Mouse (Mus musculus): ENCODE measurements around the gene Itga5.

- no peak for TF ChIP-seq CTCF (IDR thresholded peaks at IDR 0.05; ENCODE audit: low read depth)
- no peak for TF ChIP-seq EP300 (optimal IDR thresholded peaks at IDR 0.05)
Measured at GRCm38 (mm10) chr15:103354690-103355089, 11.9 kb downstream of the Itga5 start.

Measured in stomach, postnatal 0 days (tissue).